Mouse (Mus musculus): Measurements from ENCODE around the gene Cbfa2t3. TPM values are rescaled to one million over a fixed set of nuclear protein-coding genes. Genes with fewer than 3 reads are reported as not detected.

The Cbfa2t3 gene
- total and polyA plus RNA-seq, 3 experiments: 10.5 to 102 TPM; not detected in 1

DNA sequence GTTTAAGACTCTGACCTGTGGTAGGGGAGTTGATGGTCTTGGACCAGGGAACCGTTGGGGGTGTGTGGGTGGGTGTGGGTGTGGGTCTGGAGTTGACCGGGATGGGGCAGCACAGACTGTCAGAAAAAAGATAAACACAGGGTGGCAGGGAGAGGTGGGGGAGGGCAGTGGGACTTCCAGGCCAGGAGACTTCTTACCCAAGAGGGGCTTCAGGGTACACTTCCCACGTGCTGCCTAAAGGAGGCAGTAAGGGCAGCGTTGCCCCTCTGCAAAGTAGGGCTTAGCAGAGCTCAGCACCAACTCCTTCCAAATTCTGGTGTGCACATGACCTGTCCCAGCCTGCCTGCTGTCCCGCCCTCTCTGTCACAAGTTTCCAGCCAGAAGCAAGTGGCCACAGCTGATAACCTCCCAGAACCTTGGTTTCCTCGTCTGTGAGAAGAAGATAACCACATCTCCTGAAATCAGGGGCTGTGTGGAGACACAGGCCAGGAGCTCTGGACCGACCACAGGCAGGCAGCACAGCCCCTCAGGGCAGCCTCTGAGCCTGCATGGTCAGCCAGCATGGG, 20.7 kb upstream of the Cbfa2t3 start (continued):
- TF ChIP-seq ELF1 (IDR thresholded peaks at IDR 0.05; ENCODE audit: low read depth, low read length): peak; percentile 37
- TF ChIP-seq RCOR1 (IDR thresholded peaks at IDR 0.05; ENCODE audit: low read depth, low read length): peak; percentile 99
- TF ChIP-seq GATA1 (IDR thresholded peaks at IDR 0.05; ENCODE audit: low read depth, low read length): peak; percentile 99
- TF ChIP-seq TAL1 (IDR thresholded peaks at IDR 0.05; ENCODE audit: low read length): peak; percentile 100
- no peak; the same call in 1 of the 2 replicates for TF ChIP-seq POLR2AphosphoS5 (IDR thresholded peaks at IDR 0.05; ENCODE audit: borderline replicate concordance, low read depth, low read length)
- TF ChIP-seq TBP (IDR thresholded peaks at IDR 0.05; ENCODE audit: low read depth, low read length): 0 out of 2 replicates have a peak, but pooled peaks have one; percentile 15
- peak; percentile 70 for TF ChIP-seq SIN3A (IDR thresholded peaks at IDR 0.05; ENCODE audit: low read length)
- peak; percentile 63; the same call in 1 of the 2 replicates for TF ChIP-seq MXI1 (IDR thresholded peaks at IDR 0.05; ENCODE audit: low read depth, low read length)
- TF ChIP-seq HCFC1 (IDR thresholded peaks at IDR 0.05; ENCODE audit: low read depth, low read length): no peak
- TF ChIP-seq TCF12 (IDR thresholded peaks at IDR 0.05; ENCODE audit: low read depth, low read length): peak; percentile 100
- no peak for TF ChIP-seq E2F4 (IDR thresholded peaks at IDR 0.05; ENCODE audit: borderline replicate concordance, low read depth, low read length)
- TF ChIP-seq NELFE (IDR thresholded peaks at IDR 0.05; ENCODE audit: low read depth, low read length): 0 out of 2 replicates have a peak, but pooled peaks have one; percentile 29
- TF ChIP-seq CHD1 (IDR thresholded peaks at IDR 0.05; ENCODE audit: low read depth, low read length): no peak
- 0 out of 2 replicates have a peak, but pooled peaks have one; percentile 35 for TF ChIP-seq ZMIZ1 (IDR thresholded peaks at IDR 0.05; ENCODE audit: low read depth, low read length)
- no peak for TF ChIP-seq GABPA (IDR thresholded peaks at IDR 0.05; ENCODE audit: low read depth, low read length)
- peak in 1 of 2 experiments; percentile 40; a peak in 1 of 4 replicates for TF ChIP-seq POLR2A (IDR thresholded peaks at IDR 0.05; ENCODE audit: control insufficient read depth in 1 of 2, insufficient read depth in 1 of 2, low read depth in 1 of 2, low read length in 2 of 2, poor library complexity in 1 of 2)
- no peak for TF ChIP-seq USF2 (IDR thresholded peaks at IDR 0.05; ENCODE audit: borderline replicate concordance in 1 of 2, insufficient read depth in 1 of 2, low read depth in 1 of 2, low read length in 2 of 2)
- TF ChIP-seq MAX (IDR thresholded peaks at IDR 0.05; ENCODE audit: low read length): peak; percentile 83
- no peak for TF ChIP-seq ZNF384 (IDR thresholded peaks at IDR 0.05; ENCODE audit: low read depth, low read length)
- peak; percentile 90 for TF ChIP-seq USF1 (IDR thresholded peaks at IDR 0.05; ENCODE audit: low read depth, low read length)
- TF ChIP-seq MAFK (IDR thresholded peaks at IDR 0.05; ENCODE audit: borderline replicate concordance, low read depth, low read length): peak; percentile 77; the same call in 1 of the 2 replicates
- TF ChIP-seq POLR2AphosphoS2 (IDR thresholded peaks at IDR 0.05; ENCODE audit: low read length): no peak; the same call in 1 of the 2 replicates
- peak; percentile 64; the same call in 1 of the 2 replicates for TF ChIP-seq MYC (IDR thresholded peaks at IDR 0.05; ENCODE audit: low read depth, low read length)
- TF ChIP-seq MAZ (IDR thresholded peaks at IDR 0.05; ENCODE audit: low read depth, low read length): 0 out of 2 replicates have a peak, but pooled peaks have one; percentile 56

Measured in MEL (cell line).